Mouse (Mus musculus) retina, postnatal 7 days (tissue): ENCODE measurements around the gene Chd1l.

Source experiments
- DNase-seq: peaks from one replicate; pipeline ENCODE4 v3.0.0-alpha.2; 2012; ENCODE audit warnings: low read depth, low spot score

Chd1l gene

GRCm38 (mm10) chr3:97617091-97617825, 7.3 kb upstream of the Chd1l start:
- no peak for DNase-seq

- no peak for DNase-seq
Observed at GRCm38 (mm10) chr3:97615933-97616332, 5.9 kb upstream of the Chd1l start.

GRCm38 (mm10) chr3:97615154-97615553, 5.2 kb upstream of the Chd1l start:
- DNase-seq, result no peak

- DNase-seq, result no peak
Observed at GRCm38 (mm10) chr3:97611021-97611420, 1.0 kb upstream of the Chd1l start.

- DNase-seq, result no peak
Observed at GRCm38 (mm10) chr3:97609201-97609844, 680 bp downstream of the Chd1l start.

- no peak for DNase-seq
Observed at GRCm38 (mm10) chr3:97600050-97600832, 9.8 kb downstream of the Chd1l start.

- DNase-seq, result no peak
Observed at GRCm38 (mm10) chr3:97596796-97597195, 13.2 kb downstream of the Chd1l start.

- DNase-seq, result no peak
Observed at GRCm38 (mm10) chr3:97595066-97595465, 14.9 kb downstream of the Chd1l start.

GRCm38 (mm10) chr3:97594140-97594539, 15.9 kb downstream of the Chd1l start:
- DNase-seq, result no peak

- DNase-seq, result no peak
Observed at GRCm38 (mm10) chr3:97593089-97593488, 16.9 kb downstream of the Chd1l start.

GRCm38 (mm10) chr3:97590699-97591098, 19.3 kb downstream of the Chd1l start:
- no peak for DNase-seq

- DNase-seq, result no peak
Observed at GRCm38 (mm10) chr3:97587656-97588055, 22.3 kb downstream of the Chd1l start.

- peak; percentile 79 for DNase-seq
Observed at GRCm38 (mm10) chr3:97585383-97586160, 24.4 kb downstream of the Chd1l start.

GRCm38 (mm10) chr3:97573807-97574206, 36.2 kb downstream of the Chd1l start:
- DNase-seq, result no peak

- DNase-seq, result no peak
Observed at GRCm38 (mm10) chr3:97564588-97564987, 45.4 kb downstream of the Chd1l start.

- no peak for DNase-seq
Observed at GRCm38 (mm10) chr3:97558554-97558953, 51.4 kb downstream of the Chd1l start.

GRCm38 (mm10) chr3:97546205-97546604, 63.8 kb downstream of the Chd1l start:
- DNase-seq, result no peak

GRCm38 (mm10) chr3:97540171-97540570, 69.8 kb downstream of the Chd1l start:
- DNase-seq, result no peak

GRCm38 (mm10) chr3:97538634-97539033, 71.4 kb downstream of the Chd1l start:
- DNase-seq, result no peak

GRCm38 (mm10) chr3:97537006-97537405, 73.0 kb downstream of the Chd1l start:
- DNase-seq, result no peak

- DNase-seq, result no peak
Observed at GRCm38 (mm10) chr3:97535660-97536059, 74.3 kb downstream of the Chd1l start.

GRCm38 (mm10) chr3:97525458-97525857, 84.5 kb downstream of the Chd1l start:
- no peak for DNase-seq
